Mouse (Mus musculus) myocyte (in vitro differentiated cells): ENCODE measurements around the gene Sh3d19. TPM values are rescaled to one million over a fixed set of nuclear protein-coding genes. Genes with fewer than 3 reads are reported as not detected.

Experiments used
- H3K27me3 ChIP-seq: one replicate; pipeline ENCODE4 v1.6.1; 2011; ENCODE audit not compliant: control insufficient read depth, insufficient read depth, insufficient read length
- H3K36me3 ChIP-seq: one replicate; pipeline ENCODE4 v1.6.1; 2011; ENCODE audit not compliant: control insufficient read depth, insufficient read depth
- H3K4me2 ChIP-seq: one replicate; pipeline ENCODE4 v1.6.1; 2011; ENCODE audit warnings: low read depth, control low read depth
- H3K4me3 ChIP-seq: one replicate; pipeline ENCODE4 v1.5.1; 2011; ENCODE audit warnings: mild to moderate bottlenecking, control low read depth, moderate library complexity
- H3K79me2 ChIP-seq: one replicate; pipeline ENCODE4 v1.6.1; 2011; ENCODE audit not compliant: control insufficient read depth, insufficient read depth
- H3ac ChIP-seq: one replicate; pipeline ENCODE4 v1.6.1; 2011; ENCODE audit not compliant: control insufficient read depth, insufficient read length
- CEBPB ChIP-seq: IDR thresholded peaks from 2 replicates; pipeline ENCODE4 v1.6.1; 2011; ENCODE audit warnings: mild to moderate bottlenecking, moderate library complexity; ENCODE audit not compliant: poor library complexity, insufficient read depth, severe bottlenecking
- E2F4 ChIP-seq: IDR thresholded peaks from one replicate; pipeline ENCODE4 v1.6.1; 2011; ENCODE audit warnings: mild to moderate bottlenecking, control low read depth, moderate library complexity; ENCODE audit not compliant: insufficient read depth
- MAX ChIP-seq: IDR thresholded peaks from one replicate; pipeline ENCODE4 v1.6.1; 2011; ENCODE audit warnings: low read depth, mild to moderate bottlenecking, control low read depth
- MYOD1 ChIP-seq, 3 experiments: IDR thresholded peaks; one replicate each; pipeline ENCODE4 v1.6.1; 2011; ENCODE audit warnings: control low read depth in 2 of 3, low read depth in 2 of 3, mild to moderate bottlenecking in 2 of 3, moderate library complexity in 1 of 3; ENCODE audit not compliant: insufficient read length in 2 of 3, control insufficient read depth in 1 of 3
- MYOG ChIP-seq, 3 experiments: IDR thresholded peaks; one replicate each; pipeline ENCODE4 v1.6.1; 2011; ENCODE audit warnings: control low read depth in 2 of 3, low read depth in 2 of 3, mild to moderate bottlenecking in 2 of 3; ENCODE audit not compliant: insufficient read length in 2 of 3, control insufficient read depth in 1 of 3, insufficient read depth in 1 of 3
- POLR2A ChIP-seq: IDR thresholded peaks from one replicate; pipeline ENCODE4 v1.6.1; 2011; ENCODE audit warnings: low read depth, mild to moderate bottlenecking, control low read depth, moderate library complexity; ENCODE audit not compliant: insufficient read length
- POLR2AphosphoS2 ChIP-seq: IDR thresholded peaks from one replicate; pipeline ENCODE4 v1.6.1; 2011; ENCODE audit warnings: low read depth, control low read depth; ENCODE audit not compliant: insufficient read length
- REST ChIP-seq: IDR thresholded peaks from one replicate; pipeline ENCODE4 v1.6.1; 2011; ENCODE audit warnings: mild to moderate bottlenecking, control low read depth, moderate library complexity; ENCODE audit not compliant: insufficient read depth, insufficient read length
- SRF ChIP-seq: IDR thresholded peaks from one replicate; pipeline ENCODE4 v1.6.1; 2011; ENCODE audit warnings: low read depth; ENCODE audit not compliant: control insufficient read depth, insufficient read length
- TCF12 ChIP-seq: IDR thresholded peaks from one replicate; pipeline ENCODE4 v1.6.1; 2011; ENCODE audit warnings: mild to moderate bottlenecking, control low read depth; ENCODE audit not compliant: poor library complexity, insufficient read depth, severe bottlenecking
- TCF3 ChIP-seq: IDR thresholded peaks from one replicate; pipeline ENCODE4 v1.6.1; 2011; ENCODE audit warnings: low read depth, control low read depth; ENCODE audit not compliant: insufficient read length
- USF1 ChIP-seq: IDR thresholded peaks from one replicate; pipeline ENCODE4 v1.6.1; 2011; ENCODE audit warnings: low read depth, mild to moderate bottlenecking, control low read depth, moderate library complexity
- polyA plus RNA-seq: library from polyadenylated mRNA; unstranded; fragments of >200 nt; fragmentation: generic; extraction: Trizol; gene quantifications from one replicate; pipeline ENCODE4 v1.2.1, GENCODE M21; 2012; ENCODE audit warnings: missing spikeins

Sh3d19 gene
- polyA plus RNA-seq, 1 experiment, result 7.0 TPM

GRCm38 (mm10) chr3:86028658-86029375 is 57.9 kb downstream of the Sh3d19 start:
- Histone ChIP-seq H3K4me3 (no peak overlapping the region), H3K27me3 (no peaks in the 10 kb centered on the region), H3ac (no peak overlapping the region), H3K4me2 (no peak overlapping the region), H3K79me2 (no peaks in the 10 kb centered on the region), H3K36me3 (no peaks in the 10 kb centered on the region)
- TF ChIP-seq POLR2A (no peak), MYOD1 (IDR thresholded peaks at IDR 0.05; ENCODE audit: control insufficient read depth in 1 of 3, insufficient read length in 2 of 3, low read depth in 2 of 3) (no peak), POLR2AphosphoS2 (no peak), MYOG (IDR thresholded peaks at IDR 0.05; ENCODE audit: control insufficient read depth in 1 of 3, insufficient read depth in 1 of 3, insufficient read length in 2 of 3, low read depth in 2 of 3) (no peak), MAX (no peak), USF1 (no peak), CEBPB (no peak), E2F4 (no peak), TCF3 (no peak), REST (no peak)

- TF ChIP-seq CEBPB (no peak), TCF12 (no peak), MAX (no peak)
- H3K79me2 ChIP-seq, result no peaks in the 10 kb centered on the region
- no peaks in the 10 kb centered on the region for H3K27me3 ChIP-seq
- H3K4me2 ChIP-seq, result no peak overlapping the region
- no peak overlapping the region for H3ac ChIP-seq
- no peaks in the 10 kb centered on the region for H3K36me3 ChIP-seq
- H3K4me3 ChIP-seq, result no peak overlapping the region
These were observed 59.7 kb downstream of the Sh3d19 start for GRCm38 (mm10) chr3:86030566-86030965.

- no peak overlapping the region for H3K4me3 ChIP-seq
These were observed 62.7 kb downstream of the Sh3d19 start for GRCm38 (mm10) chr3:86033455-86034090.

GRCm38 (mm10) chr3:86037926-86038484 is 67.1 kb downstream of the Sh3d19 start:
- Histone ChIP-seq H3K36me3 (no peaks in the 10 kb centered on the region), H3K4me2 (no peak overlapping the region), H3K4me3 (no peak overlapping the region), H3K79me2 (no peaks in the 10 kb centered on the region), H3K27me3 (no peaks in the 10 kb centered on the region), H3ac (no peak overlapping the region)
- TF ChIP-seq CEBPB (no peak), TCF12 (no peak), POLR2A (no peak), MYOG (IDR thresholded peaks at IDR 0.05; ENCODE audit: control insufficient read depth in 1 of 3, insufficient read depth in 1 of 3, insufficient read length in 2 of 3, low read depth in 2 of 3) (no peak), E2F4 (no peak), MYOD1 (IDR thresholded peaks at IDR 0.05; ENCODE audit: control insufficient read depth in 1 of 3, insufficient read length in 2 of 3, low read depth in 2 of 3) (no peak)

More at GRCm38 (mm10) chr3:86033455-86034090, 62.7 kb downstream of the Sh3d19 start:
- no peaks in the 10 kb centered on the region for H3K27me3 ChIP-seq
- no peaks in the 10 kb centered on the region for H3K79me2 ChIP-seq
- no peaks in the 10 kb centered on the region for H3K36me3 ChIP-seq
- no peak for TF ChIP-seq POLR2A
- no peak for TF ChIP-seq MYOG (IDR thresholded peaks at IDR 0.05; ENCODE audit: control insufficient read depth in 1 of 3, insufficient read depth in 1 of 3, insufficient read length in 2 of 3, low read depth in 2 of 3)
- TF ChIP-seq SRF, result no peak
- TF ChIP-seq TCF12, result no peak
- TF ChIP-seq REST, result no peak
- no peak for TF ChIP-seq CEBPB
- H3K4me2 ChIP-seq, result no peak overlapping the region
- H3ac ChIP-seq, result no peak overlapping the region

GRCm38 (mm10) chr3:86038648-86039047 is 67.7 kb downstream of the Sh3d19 start:
- no peaks in the 10 kb centered on the region for H3K36me3 ChIP-seq
- no peak overlapping the region for H3K4me2 ChIP-seq
- H3K79me2 ChIP-seq, result no peaks in the 10 kb centered on the region
- H3ac ChIP-seq, result no peak overlapping the region
- no peak overlapping the region for H3K4me3 ChIP-seq
- no peaks in the 10 kb centered on the region for H3K27me3 ChIP-seq
- TF ChIP-seq USF1 (no peak), TCF12 (no peak), E2F4 (no peak), POLR2A (no peak), MAX (no peak), POLR2AphosphoS2 (no peak), MYOD1 (IDR thresholded peaks at IDR 0.05; ENCODE audit: control insufficient read depth in 1 of 3, insufficient read length in 2 of 3, low read depth in 2 of 3) (no peak), CEBPB (no peak), SRF (no peak), REST (no peak), TCF3 (no peak), MYOG (IDR thresholded peaks at IDR 0.05; ENCODE audit: control insufficient read depth in 1 of 3, insufficient read depth in 1 of 3, insufficient read length in 2 of 3, low read depth in 2 of 3) (no peak)
